Mouse (Mus musculus): ENCODE data around the gene Prelid1.

Gene Prelid1

GRCm38 (mm10) chr13:55335701-55336100 is 15.4 kb downstream of the Prelid1 start:
- no peak for DNase-seq

DNA sequence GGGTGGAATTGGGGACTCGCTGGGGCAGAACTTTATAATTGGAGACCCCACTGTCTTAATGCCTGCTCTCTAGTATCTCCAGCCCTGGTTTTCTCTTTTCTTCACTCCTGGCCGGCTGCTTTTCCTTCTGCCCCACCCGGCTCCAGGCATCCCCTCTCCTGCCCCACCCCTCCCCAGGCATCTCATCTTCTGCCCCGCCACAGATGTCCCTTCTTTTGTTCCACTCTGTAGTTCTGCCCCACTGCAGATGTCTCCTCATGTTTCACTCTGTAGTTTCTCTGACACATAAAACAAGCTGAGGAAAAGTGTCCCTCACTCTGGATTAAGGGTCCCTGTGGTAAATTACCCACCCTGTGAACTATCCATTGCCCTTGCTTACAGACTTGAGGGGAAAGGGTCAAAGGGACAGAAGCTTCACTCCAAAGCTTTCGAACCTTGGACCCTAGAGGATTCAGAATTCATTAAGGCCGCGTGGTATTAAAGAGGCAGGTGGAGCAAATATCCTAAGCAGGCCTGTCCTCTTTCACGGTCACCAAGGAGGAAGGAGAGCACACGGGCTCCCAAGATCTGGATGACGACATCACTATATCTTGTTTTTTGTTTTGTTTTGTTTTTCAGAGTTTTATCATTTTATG is 17.2 kb downstream of the Prelid1 start:
- no peak for DNase-seq

- no peak for DNase-seq
Observed at GRCm38 (mm10) chr13:55338131-55339054, 18.1 kb downstream of the Prelid1 start.

GRCm38 (mm10) chr13:55339259-55339658 is 19.0 kb downstream of the Prelid1 start:
- no peak for DNase-seq

GRCm38 (mm10) chr13:55342469-55342868 is 22.2 kb downstream of the Prelid1 start:
- no peak for DNase-seq

GRCm38 (mm10) chr13:55344286-55344685 is 24.0 kb downstream of the Prelid1 start:
- no peak for DNase-seq

DNA sequence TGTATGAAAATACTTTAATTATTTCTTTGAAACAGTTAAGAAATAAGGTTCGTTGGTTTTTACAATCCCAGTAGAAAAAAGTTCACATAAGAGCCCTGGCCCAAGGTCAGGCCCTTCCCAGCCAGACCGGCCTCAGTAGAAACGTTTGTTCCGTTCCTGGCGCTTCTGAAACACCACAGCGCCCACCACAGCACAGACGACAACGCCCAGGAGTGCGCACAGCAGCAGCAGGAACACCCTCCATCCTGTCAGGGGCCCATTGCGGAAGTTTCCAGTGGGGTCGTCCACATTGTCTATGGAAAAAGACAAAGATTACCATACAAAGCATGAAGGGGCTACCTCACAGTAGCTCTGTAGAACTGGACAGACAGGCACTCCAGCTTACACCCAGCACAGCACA is 26.4 kb downstream of the Prelid1 start:
- DNase-seq, result no peak

DNA sequence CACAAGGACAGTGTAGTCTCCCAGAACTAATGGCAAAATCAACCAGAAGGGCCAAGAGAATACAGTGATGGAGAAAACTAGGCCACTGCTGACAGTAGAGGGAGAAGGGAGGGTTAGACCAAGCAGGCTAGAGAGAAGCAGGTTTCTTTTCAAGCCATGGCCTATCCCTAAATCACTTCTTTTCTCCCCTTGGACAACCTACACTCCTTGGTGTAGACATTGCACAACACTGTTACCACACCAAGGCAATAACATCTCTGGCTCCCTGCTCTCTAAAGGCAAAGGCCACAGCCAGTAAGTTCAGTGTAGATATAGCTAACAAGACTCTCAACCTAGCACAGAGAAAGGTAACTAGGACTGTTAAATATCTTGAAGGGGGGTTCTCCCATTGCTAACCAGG is 40.8 kb downstream of the Prelid1 start:
- DNase-seq, result no peak

GRCm38 (mm10) chr13:55361974-55362452 is 41.7 kb downstream of the Prelid1 start:
- no peak for DNase-seq

DNA sequence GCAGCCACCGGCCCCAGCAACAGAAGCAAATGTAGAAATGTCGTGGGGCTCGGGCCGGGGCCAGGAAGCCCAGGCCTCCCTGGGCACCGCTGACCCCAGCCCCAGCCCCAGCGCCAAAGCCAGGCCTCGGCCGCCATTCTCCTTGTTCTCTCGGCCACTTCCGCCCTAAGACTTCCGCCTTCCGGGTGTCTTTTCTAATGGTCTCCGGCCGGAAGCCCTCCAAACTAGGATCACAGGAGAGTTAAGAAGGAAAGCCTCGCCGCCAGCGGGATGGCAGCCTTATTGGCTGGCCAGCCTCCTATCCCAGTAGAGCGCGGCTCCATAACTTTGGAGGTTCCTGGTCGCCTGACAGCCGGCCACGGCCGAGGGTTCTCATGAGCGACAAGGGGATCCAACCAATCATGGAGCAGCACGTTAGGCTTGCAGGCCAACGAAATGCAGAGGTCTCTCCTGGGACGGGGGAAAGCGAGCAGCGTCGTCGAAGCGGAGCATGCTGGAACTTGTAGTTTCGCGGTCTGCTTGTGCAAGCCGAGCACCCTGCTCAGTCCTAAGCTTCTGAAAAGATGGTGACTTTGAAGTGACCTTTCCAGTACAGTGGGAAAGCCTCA is 42.3 kb downstream of the Prelid1 start, which contains the start of gene Lman2:
Gene Lman2 (minus strand): TSS at position 331 of the 608 bp plus-strand sequence.
- DNase-seq, result peak; percentile 93 to 94

GRCm38 (mm10) chr13:55368401-55368800 is 48.1 kb downstream of the Prelid1 start:
- DNase-seq, result no peak

DNA sequence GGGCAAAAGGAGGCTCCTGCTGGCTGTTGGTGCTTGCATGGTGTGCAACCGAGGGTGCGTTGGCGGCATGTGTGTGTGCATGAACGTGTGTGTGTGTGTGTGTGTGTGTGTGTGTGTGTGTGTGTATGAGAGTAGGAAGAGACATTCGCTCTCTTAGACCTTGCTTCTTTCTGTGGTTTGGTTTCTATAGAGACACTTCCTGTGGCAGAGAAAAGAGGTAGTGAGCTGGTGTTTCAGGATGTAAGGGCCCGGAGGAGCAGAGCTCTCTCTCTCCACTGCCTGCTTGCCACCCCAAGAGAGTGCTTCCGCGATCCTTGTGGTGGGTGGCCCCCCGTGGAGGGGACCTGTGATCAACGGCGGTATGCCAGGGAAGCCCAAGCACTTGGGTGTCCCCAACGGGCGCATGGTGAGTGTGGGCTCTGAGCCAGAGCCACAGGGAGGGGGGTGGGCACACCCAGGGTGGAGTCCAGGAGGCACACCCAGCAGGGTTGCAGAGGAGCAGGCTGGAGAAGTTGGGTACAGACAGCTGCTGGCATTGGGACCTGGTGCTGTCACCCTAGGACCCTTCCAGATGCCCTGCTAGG is 49.3 kb downstream of the Prelid1 start, which contains the start of gene Rgs14:
Gene Rgs14 (plus strand): TSS at position 202 of the 584 bp plus-strand sequence.
- DNase-seq, result peak; percentile 77 to 78

DNA sequence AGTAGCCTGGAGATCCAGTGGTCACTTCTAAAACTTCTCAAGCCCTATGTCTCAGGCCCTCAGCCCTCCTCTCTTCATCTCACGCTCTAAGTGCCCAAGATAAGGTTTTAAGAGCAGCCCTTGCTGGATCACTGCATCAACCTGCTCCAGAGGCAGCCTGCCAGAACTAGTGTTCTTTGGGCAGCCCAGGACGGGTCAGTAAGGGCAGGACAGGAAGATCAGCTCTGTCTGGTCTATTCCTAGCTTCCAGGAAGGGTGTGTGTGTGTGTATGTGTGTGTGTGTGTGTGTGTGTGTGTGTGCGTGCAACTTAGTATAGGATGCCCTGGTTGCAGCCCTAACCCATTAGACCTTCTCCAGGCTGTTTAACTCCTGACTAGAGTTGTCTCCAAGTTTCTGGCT is 49.9 kb downstream of the Prelid1 start:
- DNase-seq, result no peak

- no peak for DNase-seq
Observed at GRCm38 (mm10) chr13:55371007-55371681, 50.8 kb downstream of the Prelid1 start.

- DNase-seq, result no peak
Observed at GRCm38 (mm10) chr13:55371740-55372139, 51.4 kb downstream of the Prelid1 start.

- no peak for DNase-seq
Observed at GRCm38 (mm10) chr13:55374206-55374924, 54.1 kb downstream of the Prelid1 start.

Data from B cell, adult 2 months (primary cell).